Mouse (Mus musculus): ENCODE results near the gene Sprr2k. TPM values are rescaled to one million over a fixed set of nuclear protein-coding genes. Genes with fewer than 3 reads are reported as not detected.
"Not testable (repeated sequence)": the region's sequence is repeated elsewhere in the genome, so short reads cannot be mapped to it uniquely, and the experiment has no call there.

Gene Sprr2k
- total RNA-seq (2015) (not detected in 2 replicates), total RNA-seq (2017) (not detected in 2 replicates)

DNA sequence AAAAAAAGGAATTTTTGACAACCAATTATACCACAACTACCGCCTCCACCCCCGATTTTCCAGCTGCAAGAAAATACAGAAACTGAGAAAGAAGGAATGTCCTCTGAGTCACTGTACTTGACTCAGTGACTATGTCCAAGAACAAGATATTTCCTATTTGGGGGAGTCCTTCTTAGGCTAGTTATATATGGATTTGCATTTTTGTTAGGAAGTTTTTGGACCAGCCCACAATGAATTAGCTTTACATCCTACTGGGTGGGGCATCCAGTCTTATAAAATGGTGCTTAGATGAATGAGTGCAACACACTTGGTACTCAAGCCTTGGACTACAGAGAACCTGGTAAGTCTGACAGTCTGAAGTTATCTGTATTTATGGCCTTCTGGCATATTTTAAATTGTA lies at the start of gene Sprr2k:
Gene Sprr2k (plus strand): TSS at position 301 of the 400 bp plus-strand sequence.
- ATAC-seq (ENCODE audit: poor library complexity, severe bottlenecking), result no peak

DNA sequence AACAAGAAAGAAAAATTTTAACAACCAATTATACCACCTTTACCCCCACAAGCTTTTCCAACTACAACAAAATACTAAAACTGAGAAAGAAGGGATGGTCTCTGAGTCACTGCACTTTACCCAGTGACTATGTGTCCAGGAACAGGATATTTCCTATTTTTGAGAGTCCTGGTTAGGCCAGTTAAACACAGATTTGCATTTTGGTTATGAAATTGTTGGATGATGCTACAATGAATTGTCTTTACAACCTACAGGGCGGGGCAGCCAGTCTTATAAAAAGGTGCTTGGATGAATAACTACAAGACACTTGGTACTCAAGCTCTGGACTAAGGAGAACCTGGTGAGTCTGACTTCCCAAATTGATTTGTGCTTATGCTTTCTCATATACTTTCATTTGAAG lies 47.0 kb upstream of the Sprr2k start, which contains the start of gene Sprr2h:
Gene Sprr2h (plus strand): TSS at position 301 of the 400 bp plus-strand sequence.
- no peak for ATAC-seq (ENCODE audit: poor library complexity, severe bottlenecking)

DNA sequence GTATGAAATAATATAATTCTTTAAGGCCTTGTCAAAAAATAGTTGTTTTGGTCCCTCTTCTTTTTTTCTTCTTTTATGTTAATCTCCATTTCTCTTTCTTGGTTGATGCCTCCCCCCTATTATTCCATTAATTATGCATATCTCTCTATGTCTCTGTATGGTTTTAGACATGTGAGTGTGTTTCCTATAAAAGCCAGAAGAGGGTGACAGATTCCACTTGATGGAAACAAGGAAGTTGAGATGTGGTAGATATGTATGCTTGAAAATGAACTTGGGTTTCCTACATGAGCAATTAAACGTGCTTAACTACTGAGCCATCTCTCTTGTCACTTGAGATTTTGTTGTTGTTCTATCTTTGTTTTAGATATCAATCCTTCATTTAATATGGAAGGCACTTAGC lies 38.1 kb upstream of the Sprr2k start:
- no peak for ATAC-seq (ENCODE audit: poor library complexity, severe bottlenecking)

- ATAC-seq (ENCODE audit: poor library complexity, severe bottlenecking), result no peak
Observed at GRCm38 (mm10) chr3:92407691-92408090, 24.7 kb upstream of the Sprr2k start, which contains the start of gene Sprr2i. TSS of gene Sprr2i (plus strand) at chr3:92407991.

- no peak for ATAC-seq (ENCODE audit: poor library complexity, severe bottlenecking)
Observed at GRCm38 (mm10) chr3:92417782-92418181, 14.6 kb upstream of the Sprr2k start, which contains the start of gene Sprr2j-ps. TSS of gene Sprr2j-ps (plus strand) at chr3:92418082.

- ATAC-seq (ENCODE audit: poor library complexity, severe bottlenecking), result no peak
Observed at GRCm38 (mm10) chr3:92429323-92429722, 3.1 kb upstream of the Sprr2k start, which contains the start of gene Gm9774. TSS of gene Gm9774 (minus strand) at chr3:92429423.

DNA sequence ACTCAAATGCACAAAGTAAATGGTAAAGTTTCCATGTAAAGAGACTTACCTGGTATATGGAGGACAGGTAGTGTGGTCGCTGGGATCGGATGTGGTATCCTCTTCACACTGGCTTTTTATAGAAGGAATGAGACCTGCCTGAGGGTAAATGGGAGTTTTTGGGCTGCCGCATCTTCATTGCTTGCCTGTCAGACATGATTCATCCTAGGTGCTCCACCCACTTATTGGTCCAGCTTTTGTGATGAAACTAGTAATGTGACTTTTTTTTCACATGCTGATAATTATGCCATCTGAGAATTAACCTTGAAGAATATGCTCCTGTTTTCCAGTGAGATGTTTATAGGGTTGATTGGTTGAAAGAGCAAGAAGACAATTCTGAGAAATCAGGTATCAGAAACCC lies 6.3 kb downstream of the Sprr2k start, which contains the start of gene Sprr1b:
Gene Sprr1b (minus strand): TSS at position 101 of the 400 bp plus-strand sequence.
- ATAC-seq (ENCODE audit: poor library complexity, severe bottlenecking), result no peak

DNA sequence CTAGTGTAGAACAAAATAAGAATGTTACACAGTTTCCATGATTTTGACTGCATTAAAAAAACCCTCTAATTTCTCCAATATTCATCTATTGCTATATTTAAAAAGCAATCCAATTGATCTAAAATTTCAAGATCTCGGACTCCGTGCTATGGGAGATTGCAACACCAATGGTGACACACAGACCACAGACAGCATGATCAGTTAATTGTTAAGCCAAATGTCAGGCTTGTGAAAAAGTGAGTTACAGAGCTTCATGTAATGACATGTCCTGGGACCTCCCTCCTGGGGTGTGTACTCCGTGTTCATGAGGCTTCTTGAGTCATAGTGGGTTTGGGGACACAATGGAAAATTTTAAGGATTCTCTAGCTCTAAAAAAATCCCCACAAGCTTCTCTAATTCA lies 7.8 kb downstream of the Sprr2k start:
- no peak for ATAC-seq (ENCODE audit: poor library complexity, severe bottlenecking)

DNA sequence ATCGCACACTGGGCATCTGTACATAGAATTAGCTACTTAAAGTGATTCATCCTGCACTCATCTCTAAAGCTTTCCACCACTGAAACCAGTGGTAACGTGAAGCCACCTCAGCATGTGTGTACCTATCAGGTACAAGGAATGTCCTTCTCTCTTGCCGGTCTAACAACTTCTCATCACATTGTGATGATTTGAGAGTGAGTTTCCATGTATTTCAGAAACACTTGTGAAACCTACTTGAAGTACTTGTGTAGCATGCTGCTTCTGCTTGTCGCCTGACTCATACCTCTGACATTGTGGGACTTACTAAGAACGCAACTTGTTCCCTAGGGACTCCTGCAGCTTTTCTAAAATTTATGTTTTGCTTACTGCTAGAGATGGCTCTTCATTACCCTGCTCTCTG lies 22.8 kb downstream of the Sprr2k start:
- ATAC-seq (ENCODE audit: poor library complexity, severe bottlenecking), result no peak

DNA sequence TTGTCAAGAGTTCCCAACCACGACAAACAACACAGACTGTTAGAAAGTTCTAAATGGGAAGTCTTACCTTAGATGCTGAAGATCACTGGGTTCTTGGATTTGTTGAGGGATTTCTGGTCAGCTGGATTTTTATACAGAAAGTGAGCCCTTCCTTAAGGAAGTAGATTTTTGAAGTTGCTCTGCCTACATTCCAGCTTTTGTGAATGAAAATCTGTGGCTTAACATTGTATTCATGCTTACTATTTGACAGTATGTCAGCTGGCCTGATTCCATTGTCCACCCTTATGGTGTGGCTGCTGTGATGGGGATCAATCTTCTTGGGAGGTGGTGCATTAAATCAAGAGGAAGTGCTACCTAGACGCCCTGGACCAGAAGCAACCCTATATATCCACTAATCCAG lies 26.2 kb downstream of the Sprr2k start, which contains the start of gene Sprr3:
Gene Sprr3 (minus strand): TSS at position 101 of the 400 bp plus-strand sequence.
- ATAC-seq (ENCODE audit: poor library complexity, severe bottlenecking), result no peak

DNA sequence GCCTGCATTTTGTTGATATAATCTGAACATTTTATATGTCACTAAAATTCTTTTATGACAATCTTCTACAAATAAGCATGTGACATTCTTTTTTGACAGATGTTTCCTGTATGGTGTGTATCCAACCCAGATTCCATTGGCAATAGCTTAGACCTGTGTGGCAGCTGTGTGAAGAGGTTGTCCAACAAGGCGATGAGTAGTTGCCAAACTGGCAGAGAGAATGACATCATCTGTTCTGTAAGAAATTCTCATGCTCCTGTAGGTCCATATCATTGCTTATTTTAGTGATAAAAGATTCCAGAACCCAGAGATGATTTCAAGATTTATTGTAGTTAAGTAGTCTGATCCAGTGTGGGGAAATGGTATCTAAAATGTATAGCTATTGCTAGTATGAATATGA lies 34.2 kb downstream of the Sprr2k start:
- no peak for ATAC-seq (ENCODE audit: poor library complexity, severe bottlenecking)

GRCm38 (mm10) chr3:92467424-92467823 lies 35.0 kb downstream of the Sprr2k start:
- no peak for ATAC-seq (ENCODE audit: poor library complexity, severe bottlenecking)

DNA sequence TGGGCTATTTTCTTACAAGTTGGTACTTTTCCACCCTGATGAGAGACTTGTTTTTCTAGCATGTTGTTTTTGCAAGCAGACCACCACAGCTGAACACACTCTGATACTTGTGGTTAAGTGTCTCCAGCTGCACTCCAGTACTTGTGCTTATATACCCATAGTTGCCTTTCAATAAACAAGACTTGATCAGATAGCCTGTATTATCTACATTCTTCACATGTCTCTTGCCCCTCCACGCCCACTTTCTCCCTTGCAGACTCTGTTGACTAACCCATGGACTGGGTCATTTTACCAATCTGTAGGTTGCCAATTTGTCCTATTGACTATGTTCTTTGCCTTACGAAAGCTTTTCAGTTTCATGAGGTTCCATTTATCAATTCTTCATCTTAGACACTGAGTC lies 37.7 kb downstream of the Sprr2k start:
- no peak for ATAC-seq (ENCODE audit: poor library complexity, severe bottlenecking)

GRCm38 (mm10) chr3:92481249-92481648 lies 48.9 kb downstream of the Sprr2k start:
- ATAC-seq (ENCODE audit: poor library complexity, severe bottlenecking), result not testable (repeated sequence)

Other genes with a start within 250 kb of the Sprr2k start
- gene Sprr2a1, start 216.8 kb upstream of the Sprr2k start, total RNA-seq (2015), result not detected in 2 replicates
- gene Sprr2a1, start 216.8 kb upstream of the Sprr2k start, total RNA-seq (2017), result not detected in 2 replicates
- gene Sprr2a2, start 216.7 kb upstream of the Sprr2k start, total RNA-seq (2015), result not detected in 2 replicates
- not detected in 2 replicates for gene Sprr2a2, start 216.7 kb upstream of the Sprr2k start, total RNA-seq (2017)
- gene Sprr2a3, start 147.2 kb upstream of the Sprr2k start, total RNA-seq (2015), result not detected in 2 replicates
- gene Sprr2a3, start 147.2 kb upstream of the Sprr2k start, total RNA-seq (2017), result not detected in 2 replicates
- not detected in 2 replicates for gene Sprr2b, start 116.0 kb upstream of the Sprr2k start, total RNA-seq (2015)
- gene Sprr2b, start 116.0 kb upstream of the Sprr2k start, total RNA-seq (2017), result not detected in 2 replicates
- not detected in 2 replicates for gene Sprr2d, start 93.4 kb upstream of the Sprr2k start, total RNA-seq (2015)
- not detected in 2 replicates for gene Sprr2d, start 93.4 kb upstream of the Sprr2k start, total RNA-seq (2017)
- gene Sprr2e, start 80.4 kb upstream of the Sprr2k start, total RNA-seq (2015), result not detected in 2 replicates
- not detected in 2 replicates for gene Sprr2e, start 80.4 kb upstream of the Sprr2k start, total RNA-seq (2017)
- gene Sprr2f, start 67.4 kb upstream of the Sprr2k start, total RNA-seq (2015), result not detected in 2 replicates
- gene Sprr2f, start 67.4 kb upstream of the Sprr2k start, total RNA-seq (2017), result not detected in 2 replicates
- gene Sprr2h, start 46.9 kb upstream of the Sprr2k start, total RNA-seq (2015), result not detected in 2 replicates
- not detected in 2 replicates for gene Sprr2h, start 46.9 kb upstream of the Sprr2k start, total RNA-seq (2017)
- gene Sprr2i, start 24.6 kb upstream of the Sprr2k start, total RNA-seq (2015), result not detected in 2 replicates
- not detected in 2 replicates for gene Sprr2i, start 24.6 kb upstream of the Sprr2k start, total RNA-seq (2017)
- not detected in 2 replicates for gene Sprr2j-ps, start 14.5 kb upstream of the Sprr2k start, total RNA-seq (2015)
- not detected in 2 replicates for gene Sprr2j-ps, start 14.5 kb upstream of the Sprr2k start, total RNA-seq (2017)
- gene Gm9774, start 3.2 kb upstream of the Sprr2k start, total RNA-seq (2015), result 7.0 and 7.4 TPM in 2 replicates
- 1.1 and 2.3 TPM in 2 replicates for gene Gm9774, start 3.2 kb upstream of the Sprr2k start, total RNA-seq (2017)
- not detected in 2 replicates for gene Sprr1b, start 6.2 kb downstream of the Sprr2k start, total RNA-seq (2015)
- not detected in 2 replicates for gene Sprr1b, start 6.2 kb downstream of the Sprr2k start, total RNA-seq (2017)
- not detected in 2 replicates for gene Sprr3, start 26.1 kb downstream of the Sprr2k start, total RNA-seq (2015)
- not detected in 2 replicates for gene Sprr3, start 26.1 kb downstream of the Sprr2k start, total RNA-seq (2017)
- not detected in 2 replicates for gene Sprr1a, start 53.3 kb downstream of the Sprr2k start, total RNA-seq (2015)
- gene Sprr1a, start 53.3 kb downstream of the Sprr2k start, total RNA-seq (2017), result not detected in 2 replicates
- gene Sprr4, start 67.9 kb downstream of the Sprr2k start, total RNA-seq (2015), result not detected in 2 replicates
- gene Sprr4, start 67.9 kb downstream of the Sprr2k start, total RNA-seq (2017), result not detected in 2 replicates
- not detected in 2 replicates for gene 2310046K23Rik, start 101.9 kb downstream of the Sprr2k start, total RNA-seq (2015)
- not detected in 2 replicates for gene 2310046K23Rik, start 101.9 kb downstream of the Sprr2k start, total RNA-seq (2017)
- 0.18 TPM in 1 of 2 replicates, not detected in the other for gene Ivl, start 141.2 kb downstream of the Sprr2k start, total RNA-seq (2015)
- gene Ivl, start 141.2 kb downstream of the Sprr2k start, total RNA-seq (2017), result not detected in 2 replicates
- not detected in 2 replicates for gene Smcp, start 156.4 kb downstream of the Sprr2k start, total RNA-seq (2015)
- gene Smcp, start 156.4 kb downstream of the Sprr2k start, total RNA-seq (2017), result not detected in 2 replicates
- gene 2210017I01Rik, start 174.9 kb downstream of the Sprr2k start, total RNA-seq (2015), result not detected in 2 replicates
- not detected in 2 replicates for gene 2210017I01Rik, start 174.9 kb downstream of the Sprr2k start, total RNA-seq (2017)
- gene Lce6a, start 189.1 kb downstream of the Sprr2k start, total RNA-seq (2015), result not detected in 2 replicates
- not detected in 2 replicates for gene Lce6a, start 189.1 kb downstream of the Sprr2k start, total RNA-seq (2017)
- gene Lce1a1, start 215.7 kb downstream of the Sprr2k start, total RNA-seq (2015), result not detected in 2 replicates
- gene Lce1a1, start 215.7 kb downstream of the Sprr2k start, total RNA-seq (2017), result not detected in 2 replicates
- gene Lce1b, start 224.3 kb downstream of the Sprr2k start, total RNA-seq (2015), result not detected in 2 replicates
- gene Lce1b, start 224.3 kb downstream of the Sprr2k start, total RNA-seq (2017), result not detected in 2 replicates
- not detected in 2 replicates for gene Lce1a2, start 237.7 kb downstream of the Sprr2k start, total RNA-seq (2015)
- not detected in 2 replicates for gene Lce1a2, start 237.7 kb downstream of the Sprr2k start, total RNA-seq (2017)
- gene Lce1c, start 246.7 kb downstream of the Sprr2k start, total RNA-seq (2015), result not detected in 2 replicates
- gene Lce1c, start 246.7 kb downstream of the Sprr2k start, total RNA-seq (2017), result not detected in 2 replicates

Data from megakaryocyte, adult 5-6 weeks (primary cell).